Mouse (Mus musculus): ENCODE data around the gene Ahcyl1. TPM values are rescaled to one million over a fixed set of nuclear protein-coding genes. Genes with fewer than 3 reads are reported as not detected.

Ahcyl1 gene
- polyA plus RNA-seq, 1 experiment from 2014 or later: 86.7 TPM

DNA sequence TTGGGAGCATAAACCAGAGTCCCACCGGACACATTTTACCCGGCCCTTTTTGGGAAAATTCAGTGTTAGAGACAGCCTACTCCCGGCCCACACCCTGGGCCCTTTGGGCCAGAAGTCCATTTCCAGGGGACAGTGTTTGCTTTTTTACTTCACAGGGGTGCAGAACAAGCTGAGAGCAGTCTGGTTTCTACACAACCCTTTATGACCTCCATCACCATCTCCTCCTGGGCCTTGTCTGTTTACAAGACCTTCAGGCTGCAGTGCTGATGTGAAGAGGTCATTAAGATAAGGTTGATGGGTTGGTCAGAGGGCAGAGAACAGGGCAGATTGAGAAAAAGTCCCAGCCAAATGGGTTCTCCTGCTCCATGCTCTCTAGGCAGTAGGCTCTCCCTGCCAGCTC lies 550 bp upstream of the Ahcyl1 start:
- H3K36me3 ChIP-seq: no peaks in the 10 kb centered on the region
- no peaks in the 10 kb centered on the region for H3K27me3 ChIP-seq (ENCODE audit: insufficient read depth, poor library complexity, severe bottlenecking)
- WGBS: 48% methylated on average over 3 of the region's 3 CpGs
- peak overlapping the region; percentile 77 for H3K4me3 ChIP-seq
- H3K9me3 ChIP-seq: no peaks in the 10 kb centered on the region
- H3K27ac ChIP-seq: peak overlapping the region; percentile 95
- H3K4me1 ChIP-seq (replicated peaks): peaks cover 38% of the 10 kb centered on the region
- no peak for DNase-seq (ENCODE audit: low spot score)

DNA sequence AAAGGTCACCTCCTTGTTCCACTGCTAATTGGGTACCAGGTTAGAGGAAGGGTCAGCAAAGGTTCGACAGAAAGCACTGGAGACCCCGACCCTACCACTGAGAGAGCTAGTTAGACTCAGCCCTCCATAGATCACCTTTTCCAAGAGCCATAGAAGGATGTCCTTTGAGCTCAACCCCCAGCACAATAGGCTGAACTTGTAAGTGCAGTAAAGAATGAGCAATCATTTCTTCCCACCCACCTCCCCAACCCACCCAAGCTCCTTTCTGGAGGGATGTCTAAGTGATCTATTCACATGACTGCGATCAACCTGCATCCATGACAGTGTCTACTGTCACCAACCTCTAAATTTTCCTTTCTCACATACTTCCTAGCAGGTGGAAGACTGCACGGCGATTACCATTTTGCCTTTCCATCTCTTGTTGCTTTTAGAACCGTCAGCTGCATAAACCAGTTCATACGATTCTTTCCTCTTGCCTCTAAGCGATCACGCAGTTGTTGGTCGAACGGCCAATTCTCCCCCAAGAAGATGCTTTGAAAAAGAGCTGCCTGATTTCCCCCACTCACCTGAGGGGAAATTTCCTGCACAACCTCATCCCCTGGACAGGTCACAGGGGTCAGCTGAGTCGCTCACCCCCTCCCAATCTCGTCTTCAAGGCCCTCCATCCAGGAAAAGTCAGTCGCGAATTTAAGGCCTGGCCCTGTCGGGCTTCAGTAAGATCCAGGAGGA lies 977 bp downstream of the Ahcyl1 start:
- Histone ChIP-seq H3K27me3 (ENCODE audit: insufficient read depth, poor library complexity, severe bottlenecking) (no peaks in the 10 kb centered on the region), H3K9me3 (no peaks in the 10 kb centered on the region), H3K4me3 (peak overlapping the region; percentile 77), H3K36me3 (no peaks in the 10 kb centered on the region), H3K4me1 (replicated peaks) (peaks cover 53% of the 10 kb centered on the region), H3K27ac (peak overlapping the region; percentile 95)
- peak; percentile 6 for DNase-seq (ENCODE audit: low spot score)
- 9% methylated on average over 16 of the region's 16 CpGs for WGBS

DNA sequence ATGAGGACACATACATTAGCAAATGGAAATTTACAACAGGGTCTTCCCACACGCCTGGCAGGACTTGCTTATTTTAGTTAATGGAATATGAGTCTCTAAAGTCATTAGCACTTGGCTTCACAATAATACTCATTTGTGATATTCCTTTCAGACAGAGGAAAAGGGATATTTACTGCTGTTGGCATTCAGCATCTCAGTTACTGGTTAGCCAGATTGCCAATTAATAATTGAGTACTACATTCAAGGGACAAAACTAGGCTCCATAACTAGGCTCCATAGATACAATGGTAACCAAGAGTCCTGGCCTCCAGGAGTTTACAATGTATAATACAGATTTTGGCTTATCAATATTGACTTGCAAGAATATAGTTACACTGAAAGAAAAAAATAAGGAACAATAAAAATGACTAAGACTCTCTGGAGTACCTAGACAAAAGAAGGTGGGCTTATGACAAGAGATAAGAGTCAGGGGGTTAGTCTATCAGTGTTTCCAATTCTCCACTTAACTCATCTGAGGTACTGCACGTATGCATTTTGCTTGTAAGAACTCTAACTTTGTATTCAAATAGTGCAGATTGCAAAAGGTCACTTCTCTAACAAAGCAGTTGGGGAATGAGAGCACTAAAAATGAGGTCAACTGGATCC lies 2.0 kb downstream of the Ahcyl1 start:
- H3K9me3 ChIP-seq: no peaks in the 10 kb centered on the region
- WGBS: 81% methylated on average over 2 of the region's 2 CpGs
- no peak overlapping the region for H3K27ac ChIP-seq
- no peaks in the 10 kb centered on the region for H3K27me3 ChIP-seq (ENCODE audit: insufficient read depth, poor library complexity, severe bottlenecking)
- peaks cover 56% of the 10 kb centered on the region for H3K4me1 ChIP-seq (replicated peaks)
- no peaks in the 10 kb centered on the region for H3K36me3 ChIP-seq
- no peak for DNase-seq (ENCODE audit: low spot score)
- peak overlapping the region; percentile 77 for H3K4me3 ChIP-seq

DNA sequence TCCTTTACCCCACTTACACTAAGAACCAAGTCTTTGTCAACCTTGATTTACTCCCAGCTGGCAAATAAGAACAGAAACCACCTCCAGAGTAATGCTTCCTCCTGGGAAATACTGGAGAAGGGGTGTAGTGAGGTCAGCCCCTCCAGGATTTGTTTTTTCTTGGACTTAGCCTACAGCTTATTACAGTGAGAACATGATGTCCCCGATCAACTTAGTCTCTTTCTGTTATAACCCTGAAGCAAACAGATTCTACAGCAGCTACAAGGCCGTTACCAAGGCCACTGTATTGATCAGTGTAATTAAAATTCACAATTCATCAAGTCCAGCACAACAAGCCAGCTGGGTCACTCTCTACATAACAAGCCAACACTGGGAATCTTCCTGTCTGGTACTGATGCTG lies 6.0 kb downstream of the Ahcyl1 start:
- H3K4me1 ChIP-seq (replicated peaks): peaks cover 46% of the 10 kb centered on the region
- DNase-seq (ENCODE audit: low spot score): no peak

DNA sequence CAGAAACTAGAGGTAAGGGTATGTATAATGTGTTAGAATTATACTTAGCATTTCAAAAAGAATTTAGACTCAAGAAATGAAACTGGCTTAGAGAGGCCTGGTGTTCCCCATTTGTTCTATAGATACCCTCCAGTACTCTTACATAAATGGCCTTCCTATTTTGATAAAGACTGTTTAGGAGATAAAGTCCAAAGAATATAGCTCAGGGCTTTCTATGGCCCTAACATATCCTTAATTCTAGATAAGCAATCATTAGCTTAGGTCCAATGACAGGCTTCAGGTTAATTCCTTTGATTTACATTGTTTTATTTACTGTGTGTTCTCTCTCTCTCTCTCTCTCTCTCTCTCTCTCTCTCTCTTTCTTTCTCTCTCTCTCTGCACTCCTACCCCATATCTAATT lies 7.1 kb downstream of the Ahcyl1 start:
- no peaks in the 10 kb centered on the region for H3K27me3 ChIP-seq (ENCODE audit: insufficient read depth, poor library complexity, severe bottlenecking)

More for the DNA sequence above, 6.0 kb downstream of the Ahcyl1 start:
- Histone ChIP-seq H3K4me3 (no peak overlapping the region), H3K36me3 (no peaks in the 10 kb centered on the region; the same call in 1 of the 2 replicates), H3K9me3 (no peaks in the 10 kb centered on the region), H3K27me3 (ENCODE audit: insufficient read depth, poor library complexity, severe bottlenecking) (no peaks in the 10 kb centered on the region), H3K27ac (no peak overlapping the region)
- 78% methylated on average over 2 of the region's 2 CpGs for WGBS

DNA sequence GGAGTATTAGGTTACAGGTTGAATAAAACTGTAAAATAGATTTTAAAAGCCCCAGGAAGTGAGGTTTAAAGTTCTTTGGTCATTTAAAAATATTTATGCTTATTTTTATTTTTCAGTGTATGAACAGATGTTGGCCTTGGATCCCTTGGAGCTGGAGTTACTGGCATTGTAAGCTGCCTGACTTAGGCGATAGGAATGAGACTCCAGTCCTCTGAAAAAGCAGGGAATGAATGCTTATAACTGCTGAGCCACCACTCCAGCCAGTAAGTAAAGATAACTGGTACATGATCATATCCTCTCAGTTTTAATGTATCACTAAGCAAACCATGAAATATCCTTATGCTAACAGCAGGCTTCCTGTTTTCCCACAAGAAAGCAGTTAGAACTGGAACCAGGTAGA lies 8.1 kb downstream of the Ahcyl1 start:
- no peak overlapping the region for H3K27ac ChIP-seq
- peaks cover 27% of the 10 kb centered on the region for H3K4me1 ChIP-seq (replicated peaks)
- no peak overlapping the region for H3K4me3 ChIP-seq
- H3K36me3 ChIP-seq: no peaks in the 10 kb centered on the region; the same call in 1 of the 2 replicates
- no peaks in the 10 kb centered on the region for H3K27me3 ChIP-seq (ENCODE audit: insufficient read depth, poor library complexity, severe bottlenecking)
- no peak for DNase-seq (ENCODE audit: low spot score)
- 75% methylated on average over 1 of the region's 1 CpGs for WGBS
- no peaks in the 10 kb centered on the region for H3K9me3 ChIP-seq

More for the DNA sequence above, 7.1 kb downstream of the Ahcyl1 start:
- Histone ChIP-seq H3K9me3 (no peaks in the 10 kb centered on the region), H3K36me3 (no peaks in the 10 kb centered on the region; the same call in 1 of the 2 replicates), H3K4me1 (replicated peaks) (peaks cover 35% of the 10 kb centered on the region), H3K4me3 (no peak overlapping the region), H3K27ac (no peak overlapping the region)
- no peak for DNase-seq (ENCODE audit: low spot score)

DNA sequence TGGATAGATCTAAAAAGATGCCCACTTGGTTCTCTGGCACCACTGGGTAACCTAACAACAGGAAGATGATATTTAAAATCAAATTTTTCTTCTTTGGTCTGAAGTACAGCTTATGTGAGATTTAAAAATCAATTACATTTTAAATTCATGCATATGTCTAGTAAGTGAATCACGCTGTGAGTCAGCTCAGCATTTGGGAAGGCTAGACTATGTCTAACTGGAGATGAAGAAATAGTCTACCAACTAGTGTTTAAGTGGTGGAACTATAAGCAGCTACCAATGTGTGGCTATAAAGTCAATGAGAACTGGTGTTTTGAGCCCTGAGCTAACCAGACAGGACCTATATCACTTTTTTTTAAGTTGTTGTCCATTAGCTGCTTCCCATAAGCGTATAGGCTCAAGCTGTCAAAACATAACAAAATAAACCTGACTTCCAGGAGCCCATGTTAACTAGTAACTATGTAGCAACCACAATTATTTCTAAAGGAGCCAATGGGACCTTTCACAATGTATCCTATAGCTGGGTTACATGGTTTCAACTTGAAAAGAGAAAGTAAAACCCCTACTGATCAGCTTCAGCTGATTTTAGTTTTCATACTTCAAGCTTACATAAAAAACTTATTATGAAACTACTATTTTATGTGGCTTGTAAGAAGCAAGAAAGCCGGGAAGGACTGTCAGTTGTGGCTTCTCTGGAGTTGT lies 9.9 kb downstream of the Ahcyl1 start:
- Histone ChIP-seq H3K36me3 (no peaks in the 10 kb centered on the region; the same call in 1 of the 2 replicates), H3K27me3 (ENCODE audit: insufficient read depth, poor library complexity, severe bottlenecking) (no peaks in the 10 kb centered on the region), H3K4me1 (replicated peaks) (peaks cover 16% of the 10 kb centered on the region), H3K27ac (no peak overlapping the region), H3K4me3 (no peak overlapping the region), H3K9me3 (no peaks in the 10 kb centered on the region)
- WGBS: 90% methylated on average over 3 of the region's 3 CpGs
- no peak for DNase-seq (ENCODE audit: low spot score)

DNA sequence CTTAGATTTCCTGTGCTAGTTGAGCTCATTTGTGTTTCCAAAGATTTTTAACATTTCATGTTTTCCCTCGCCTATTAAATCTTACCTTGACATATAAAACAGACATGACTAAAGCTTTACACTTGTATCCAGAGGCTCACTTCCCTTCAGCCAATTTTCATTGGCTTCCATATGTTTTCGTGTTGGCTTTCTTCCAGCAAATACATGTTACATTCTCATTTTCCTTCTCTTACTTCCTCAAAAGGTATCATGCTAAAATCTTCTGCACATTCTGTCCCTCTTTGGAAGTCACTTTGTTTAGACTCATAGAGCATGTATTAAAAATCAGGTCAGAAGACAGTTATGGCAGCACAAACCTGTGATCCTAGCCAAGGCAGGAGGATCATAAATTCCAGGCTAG lies 10.7 kb downstream of the Ahcyl1 start:
- DNase-seq (ENCODE audit: low spot score): no peak
- WGBS: 87% methylated on average over 2 of the region's 2 CpGs
- H3K4me1 ChIP-seq (replicated peaks): peaks cover 16% of the 10 kb centered on the region
- no peak overlapping the region for H3K27ac ChIP-seq
- no peaks in the 10 kb centered on the region for H3K27me3 ChIP-seq (ENCODE audit: insufficient read depth, poor library complexity, severe bottlenecking)
- no peak overlapping the region for H3K4me3 ChIP-seq
- no peaks in the 10 kb centered on the region for H3K9me3 ChIP-seq
- no peaks in the 10 kb centered on the region; the same call in 1 of the 2 replicates for H3K36me3 ChIP-seq

DNA sequence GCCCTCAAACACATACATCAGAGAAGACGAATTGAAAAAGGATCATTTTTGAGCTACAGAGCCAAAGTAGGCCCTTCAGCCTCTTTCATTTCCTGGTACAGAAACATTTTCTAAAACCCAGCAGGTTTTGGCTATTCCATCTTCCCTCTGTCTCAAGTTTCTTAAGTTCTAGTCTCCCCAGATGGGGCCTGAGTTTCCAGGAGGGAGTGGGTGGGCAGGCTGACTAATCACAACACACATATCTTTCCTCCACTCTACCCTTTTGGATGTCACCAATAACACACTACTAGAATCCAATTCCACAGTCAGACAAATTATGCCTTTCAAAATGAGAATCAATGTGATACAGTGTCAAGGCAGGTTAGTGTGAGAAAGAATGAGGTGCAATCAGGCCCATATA lies 12.8 kb downstream of the Ahcyl1 start:
- H3K4me1 ChIP-seq (replicated peaks): peaks cover 12% of the 10 kb centered on the region
- no peak for DNase-seq (ENCODE audit: low spot score)
- no peak overlapping the region for H3K4me3 ChIP-seq
- H3K27me3 ChIP-seq (ENCODE audit: insufficient read depth, poor library complexity, severe bottlenecking): no peaks in the 10 kb centered on the region
- H3K9me3 ChIP-seq: no peaks in the 10 kb centered on the region
- no peaks in the 10 kb centered on the region; the same call in 1 of the 2 replicates for H3K36me3 ChIP-seq
- WGBS: 82% methylated on average over 1 of the region's 1 CpGs
- H3K27ac ChIP-seq: no peak overlapping the region

DNA sequence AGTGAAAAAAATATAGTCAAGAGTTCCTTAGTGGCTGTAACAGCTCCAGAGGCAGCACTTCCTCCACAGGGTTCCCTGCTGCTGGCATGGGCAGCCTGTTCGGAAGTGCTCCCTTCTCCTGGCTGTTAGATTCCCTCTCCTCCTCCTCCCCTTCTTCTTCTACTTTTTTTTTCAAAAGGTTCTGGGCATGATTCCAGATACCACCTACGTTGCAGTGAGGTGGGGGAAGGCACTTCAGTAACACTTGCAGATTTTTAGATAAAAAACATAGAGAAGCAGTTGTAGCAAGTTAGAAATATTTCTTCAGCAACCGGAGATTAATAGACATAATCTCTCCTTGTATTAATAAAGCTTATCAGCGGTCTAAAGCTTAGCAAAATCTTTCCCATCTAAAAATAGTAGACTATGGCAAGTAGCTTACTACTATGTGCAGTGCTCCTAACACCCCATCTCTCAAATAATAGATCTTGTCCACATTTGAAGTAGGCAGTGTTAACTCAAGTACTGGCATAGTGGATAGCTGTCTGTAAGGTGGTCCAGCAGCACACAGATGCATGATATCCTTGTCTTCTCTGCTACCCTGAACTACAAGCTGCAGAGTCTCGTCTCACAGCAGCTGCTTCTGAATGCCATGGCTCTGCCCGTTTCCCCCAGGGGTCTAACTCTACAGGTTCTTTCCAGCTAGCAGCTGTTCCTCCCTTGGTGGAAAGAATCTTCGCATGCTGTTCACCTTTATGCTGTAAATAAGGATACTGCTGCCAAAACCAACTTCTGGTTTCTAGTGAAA lies 15.4 kb downstream of the Ahcyl1 start:
- DNase-seq (ENCODE audit: low spot score): no peak
- Histone ChIP-seq H3K9me3 (no peaks in the 10 kb centered on the region), H3K36me3 (peaks cover 17% of the 10 kb centered on the region), H3K27ac (no peak overlapping the region), H3K4me3 (no peak overlapping the region), H3K27me3 (ENCODE audit: insufficient read depth, poor library complexity, severe bottlenecking) (no peaks in the 10 kb centered on the region), H3K4me1 (replicated peaks) (peaks cover 12% of the 10 kb centered on the region)
- WGBS: 53% methylated on average over 7 of the region's 7 CpGs

DNA sequence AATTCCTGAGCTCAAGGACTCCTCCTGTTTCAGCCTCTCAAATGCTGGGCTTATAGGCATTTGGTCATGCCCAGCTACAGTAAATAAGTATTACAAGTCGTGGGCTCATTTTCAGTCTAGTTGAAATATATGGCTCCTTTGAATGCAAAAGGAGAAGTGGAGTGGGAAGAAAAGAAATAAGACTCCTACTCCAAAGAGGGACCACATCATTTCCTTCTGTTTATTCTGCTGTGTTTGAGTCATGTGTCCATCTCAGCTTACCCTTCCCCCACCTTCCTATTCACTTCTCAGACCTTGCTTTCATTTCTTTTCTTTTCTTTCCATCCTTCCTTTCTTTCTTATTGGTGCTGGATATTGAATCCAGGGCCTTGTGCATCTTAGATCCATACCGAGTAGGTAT lies 24.9 kb downstream of the Ahcyl1 start:
- WGBS: 96% methylated on average over 2 of the region's 2 CpGs
- Histone ChIP-seq H3K27ac (no peak overlapping the region), H3K27me3 (ENCODE audit: insufficient read depth, poor library complexity, severe bottlenecking) (no peaks in the 10 kb centered on the region), H3K4me1 (replicated peaks) (no peaks in the 10 kb centered on the region), H3K9me3 (no peaks in the 10 kb centered on the region), H3K36me3 (peaks cover 99% of the 10 kb centered on the region), H3K4me3 (no peak overlapping the region)
- DNase-seq (ENCODE audit: low spot score): no peak

DNA sequence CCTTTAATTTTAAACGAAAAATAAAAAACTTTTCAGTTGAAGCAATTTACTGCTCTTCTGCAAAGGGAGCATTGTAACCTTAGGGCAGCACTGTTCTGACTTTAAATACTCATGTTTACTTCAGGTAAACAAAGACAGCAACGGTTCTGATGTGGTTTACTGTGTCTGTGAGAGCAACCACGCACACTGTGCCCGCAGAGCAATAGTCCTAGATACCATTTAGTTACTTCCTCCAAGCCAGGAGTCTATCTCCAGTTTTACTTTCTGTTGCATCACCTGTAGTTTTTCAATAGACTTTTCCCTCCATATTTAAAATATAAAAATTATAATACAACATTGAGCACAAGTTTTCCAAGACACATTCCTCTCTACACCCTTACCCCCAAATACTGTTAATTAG lies 25.9 kb downstream of the Ahcyl1 start:
- Histone ChIP-seq H3K9me3 (no peaks in the 10 kb centered on the region), H3K4me1 (replicated peaks) (no peaks in the 10 kb centered on the region), H3K36me3 (peaks cover 100% of the 10 kb centered on the region), H3K27ac (no peak overlapping the region), H3K4me3 (no peak overlapping the region), H3K27me3 (ENCODE audit: insufficient read depth, poor library complexity, severe bottlenecking) (no peaks in the 10 kb centered on the region)
- DNase-seq (ENCODE audit: low spot score): no peak
- 87% methylated on average over 4 of the region's 4 CpGs for WGBS

Data from hindbrain, embryonic 10.5 days (tissue).